Mouse (Mus musculus): ENCODE results near the gene Sv2c. TPM values are rescaled to one million over a fixed set of nuclear protein-coding genes. Genes with fewer than 3 reads are reported as not detected.
A peak's percentile ranks its signal among the peaks of the same experiment; 100 is the strongest.

Gene Sv2c
- 0.13 and 0.27 TPM in 2 replicates for polyA plus RNA-seq (2015; fragmentation: Nextera tagmentation; extraction: Ambion mirVana)

DNA sequence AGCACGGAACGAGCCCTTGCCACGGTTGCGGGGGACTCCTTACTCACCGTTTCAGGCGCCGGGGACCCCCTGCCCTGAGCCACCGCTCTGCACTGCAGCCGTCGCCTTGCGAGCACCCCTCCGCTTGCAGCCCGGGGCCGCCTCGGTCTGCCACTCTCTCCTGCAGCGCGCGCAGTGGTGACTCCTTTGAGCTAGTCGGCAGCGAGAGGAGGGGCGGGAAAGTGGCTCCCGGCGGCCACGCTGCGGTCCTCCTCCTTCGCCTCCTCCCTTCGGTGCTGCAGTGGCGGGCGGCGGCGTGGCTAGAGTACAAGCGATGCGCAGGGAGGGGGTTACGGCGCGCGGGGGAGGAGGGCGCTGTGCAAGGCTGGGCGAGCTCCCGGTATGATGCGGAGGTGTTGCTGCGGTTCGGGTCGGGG lies at the start of gene Sv2c:
Gene Sv2c (minus strand): TSS at position 177 of the 416 bp plus-strand sequence.
- no peaks in the 10 kb centered on the region for H3K4me1 ChIP-seq (replicated peaks)
- H3K27ac ChIP-seq: no peak within 1 kb of the TSS
- peak within 1 kb of the TSS; percentile 18 for H3K4me3 ChIP-seq (replicated peaks)
- under 1% methylated on average over 39 of the region's 44 CpGs for WGBS (ENCODE audit: insufficient replicate concordance)
- H3K27me3 ChIP-seq: peaks cover 66% of the 10 kb centered on the region
- DNase-seq (no peak), ATAC-seq (ENCODE audit: low read depth) (no peak)
- no peak within 1 kb of the TSS for H3K9ac ChIP-seq
- peak within 1 kb of the TSS; percentile 50 for H3K4me2 ChIP-seq
- H3K36me3 ChIP-seq: no peaks in the 10 kb centered on the region
- H3K9me3 ChIP-seq (replicated peaks): no peaks in the 10 kb centered on the region

DNA sequence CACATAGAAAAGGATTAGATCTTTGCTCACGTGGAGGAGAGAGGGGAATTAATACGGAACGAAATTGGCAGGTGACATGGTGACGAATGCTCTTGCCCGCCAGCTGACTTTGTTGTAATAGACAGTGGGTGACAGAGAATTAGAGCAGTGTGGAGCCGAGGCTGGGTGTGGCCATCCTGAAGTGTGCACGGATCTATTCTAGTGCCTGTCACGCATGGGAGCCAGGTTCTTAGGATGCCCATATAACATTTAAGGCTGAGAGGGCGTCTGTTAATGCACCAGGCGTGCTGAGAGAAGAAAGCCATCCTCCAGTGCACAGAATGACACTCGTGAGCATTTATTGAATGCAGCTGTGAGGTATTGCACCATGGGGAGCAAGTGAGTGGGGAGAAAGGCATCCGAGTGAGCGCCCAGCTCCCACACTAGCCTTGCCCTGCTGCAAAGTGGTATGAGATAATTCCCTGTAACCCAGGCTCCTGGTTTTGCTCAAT lies 48.3 kb upstream of the Sv2c start:
- no peak overlapping the region for H3K4me3 ChIP-seq (replicated peaks)
- H3K36me3 ChIP-seq: no peaks in the 10 kb centered on the region
- H3K9me3 ChIP-seq (replicated peaks): no peaks in the 10 kb centered on the region
- DNase-seq: no peak
- no peak overlapping the region for H3K27ac ChIP-seq
- ATAC-seq (ENCODE audit: low read depth): no peak
- 66% methylated on average over 13 of the region's 13 CpGs for WGBS (ENCODE audit: insufficient replicate concordance)
- H3K27me3 ChIP-seq: no peaks in the 10 kb centered on the region
- no peak overlapping the region for H3K9ac ChIP-seq
- no peaks in the 10 kb centered on the region for H3K4me1 ChIP-seq (replicated peaks)
- H3K4me2 ChIP-seq: no peak overlapping the region

DNA sequence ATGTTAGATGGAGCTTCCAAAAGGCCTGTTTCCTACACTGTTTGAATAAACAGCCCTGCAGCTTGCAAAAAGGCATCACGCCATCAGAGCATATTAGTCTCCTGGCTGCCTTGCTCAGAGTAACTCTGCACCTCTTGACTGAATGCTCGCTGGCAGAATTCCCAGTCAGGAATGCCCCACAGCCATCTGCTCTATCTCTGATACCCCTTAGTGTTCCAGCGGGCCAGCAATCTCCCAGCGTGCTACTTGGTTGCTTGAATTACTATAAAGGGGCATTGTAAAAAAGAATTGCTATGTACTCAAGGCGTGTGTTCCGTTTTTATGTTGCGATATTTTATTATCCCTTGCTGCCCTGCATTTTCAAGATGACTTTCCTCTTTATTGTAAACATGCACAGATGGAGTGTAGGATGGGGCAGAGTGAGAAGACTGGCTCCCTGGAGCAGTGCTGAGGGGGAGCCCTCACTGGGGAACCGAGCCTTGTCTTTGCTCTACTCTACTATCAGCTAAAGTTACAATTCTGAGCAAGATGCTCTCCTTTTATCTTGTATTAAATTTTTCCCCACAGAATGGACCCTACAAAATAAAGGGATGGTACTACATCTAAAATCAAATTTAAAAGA lies 43.3 kb upstream of the Sv2c start:
- Histone ChIP-seq H3K27me3 (no peaks in the 10 kb centered on the region), H3K9ac (no peak overlapping the region), H3K27ac (no peak overlapping the region), H3K4me3 (replicated peaks) (no peak overlapping the region), H3K9me3 (replicated peaks) (no peaks in the 10 kb centered on the region), H3K4me1 (replicated peaks) (no peaks in the 10 kb centered on the region), H3K36me3 (no peaks in the 10 kb centered on the region), H3K4me2 (no peak overlapping the region)
- no peak for DNase-seq
- WGBS (ENCODE audit: insufficient replicate concordance): 69% methylated on average over 8 of the region's 8 CpGs
- ATAC-seq (ENCODE audit: low read depth): no peak

DNA sequence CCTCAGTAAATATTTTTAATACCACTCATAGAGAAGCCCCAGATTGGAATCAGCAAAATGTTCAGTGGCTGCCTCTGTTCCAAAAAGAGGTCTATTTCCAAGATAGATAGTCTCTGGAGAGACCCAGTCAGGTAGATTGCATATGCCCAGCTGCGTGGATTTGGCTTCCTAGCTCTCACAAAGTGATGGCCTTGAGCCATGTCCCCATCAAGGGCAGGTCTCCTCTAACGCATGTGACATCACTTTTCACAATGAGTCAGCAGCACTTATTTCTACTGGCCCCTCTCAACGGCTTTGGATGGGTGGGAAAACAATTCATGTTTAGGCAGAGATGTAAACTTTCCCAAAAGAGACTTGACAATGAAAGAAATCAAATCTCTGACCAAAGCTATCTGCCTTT lies 41.3 kb upstream of the Sv2c start:
- Histone ChIP-seq H3K27ac (no peak overlapping the region), H3K9ac (no peak overlapping the region), H3K4me3 (replicated peaks) (no peak overlapping the region), H3K9me3 (replicated peaks) (no peaks in the 10 kb centered on the region), H3K4me2 (no peak overlapping the region), H3K4me1 (replicated peaks) (no peaks in the 10 kb centered on the region), H3K36me3 (no peaks in the 10 kb centered on the region), H3K27me3 (no peaks in the 10 kb centered on the region)
- ATAC-seq (ENCODE audit: low read depth) (no peak), DNase-seq (no peak)
- WGBS (ENCODE audit: insufficient replicate concordance): 55% methylated on average over 3 of the region's 3 CpGs

DNA sequence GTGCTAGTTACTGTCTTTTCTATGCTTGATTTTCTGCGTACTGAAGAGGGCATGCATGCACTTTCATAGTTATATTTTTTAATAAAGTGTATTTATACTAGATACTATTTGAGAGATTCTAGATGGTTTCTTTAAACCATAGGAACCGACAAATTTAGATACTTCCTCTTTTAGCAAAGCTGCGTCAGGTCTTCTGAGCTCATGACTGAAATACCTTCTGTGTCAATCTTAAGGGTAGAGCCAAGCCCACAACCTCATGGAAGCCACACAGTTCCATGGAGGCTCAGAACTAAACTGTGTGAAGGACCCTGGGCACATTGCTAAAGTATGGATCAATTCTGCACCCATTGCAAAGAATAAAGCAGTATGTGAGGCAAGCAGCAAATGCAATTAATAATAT lies 39.9 kb upstream of the Sv2c start:
- Histone ChIP-seq H3K27ac (no peak overlapping the region), H3K4me2 (no peak overlapping the region), H3K9me3 (replicated peaks) (no peaks in the 10 kb centered on the region), H3K36me3 (no peaks in the 10 kb centered on the region), H3K9ac (no peak overlapping the region), H3K4me1 (replicated peaks) (no peaks in the 10 kb centered on the region), H3K4me3 (replicated peaks) (no peak overlapping the region), H3K27me3 (no peaks in the 10 kb centered on the region)
- 41% methylated on average over 3 of the region's 3 CpGs for WGBS (ENCODE audit: insufficient replicate concordance)
- DNase-seq (no peak), ATAC-seq (ENCODE audit: low read depth) (no peak)

DNA sequence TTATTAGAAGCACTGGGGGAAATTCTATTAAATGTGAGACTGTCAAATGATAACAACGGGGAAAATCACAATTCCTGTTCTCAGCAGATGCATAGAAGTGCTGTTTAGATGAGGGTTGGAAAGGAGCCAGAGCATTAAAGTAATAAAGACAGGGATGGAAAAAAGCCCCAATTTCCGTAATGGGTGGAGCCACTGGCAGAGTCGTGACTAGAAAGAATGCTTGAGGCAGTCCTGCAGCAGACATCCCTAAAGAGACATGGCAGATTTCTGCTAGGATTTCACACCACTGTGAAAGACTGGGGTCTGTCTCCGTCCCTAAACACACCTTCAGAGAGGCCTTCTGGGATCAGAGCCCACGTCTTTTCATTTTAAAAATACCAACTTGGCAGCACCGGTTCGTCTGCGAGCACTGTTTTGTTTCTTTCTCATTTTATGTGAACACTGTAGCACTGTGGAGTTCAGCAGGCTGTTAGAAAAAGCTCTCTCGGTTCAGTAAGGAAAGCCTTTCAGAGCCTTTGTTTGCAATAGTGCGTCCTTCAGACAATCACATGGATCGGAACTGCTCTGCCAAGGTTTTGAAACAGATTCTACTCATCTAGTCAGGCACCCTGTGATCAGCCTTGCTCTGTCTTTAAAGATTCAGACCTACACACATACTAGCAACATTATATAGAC lies 36.8 kb upstream of the Sv2c start:
- Histone ChIP-seq H3K9me3 (replicated peaks) (no peaks in the 10 kb centered on the region), H3K36me3 (no peaks in the 10 kb centered on the region), H3K9ac (no peak overlapping the region), H3K4me3 (replicated peaks) (no peak overlapping the region), H3K4me2 (no peak overlapping the region), H3K27me3 (no peaks in the 10 kb centered on the region), H3K27ac (no peak overlapping the region), H3K4me1 (replicated peaks) (no peaks in the 10 kb centered on the region)
- DNase-seq: no peak
- ATAC-seq (ENCODE audit: low read depth): no peak
- 60% methylated on average over 11 of the region's 11 CpGs for WGBS (ENCODE audit: insufficient replicate concordance)

DNA sequence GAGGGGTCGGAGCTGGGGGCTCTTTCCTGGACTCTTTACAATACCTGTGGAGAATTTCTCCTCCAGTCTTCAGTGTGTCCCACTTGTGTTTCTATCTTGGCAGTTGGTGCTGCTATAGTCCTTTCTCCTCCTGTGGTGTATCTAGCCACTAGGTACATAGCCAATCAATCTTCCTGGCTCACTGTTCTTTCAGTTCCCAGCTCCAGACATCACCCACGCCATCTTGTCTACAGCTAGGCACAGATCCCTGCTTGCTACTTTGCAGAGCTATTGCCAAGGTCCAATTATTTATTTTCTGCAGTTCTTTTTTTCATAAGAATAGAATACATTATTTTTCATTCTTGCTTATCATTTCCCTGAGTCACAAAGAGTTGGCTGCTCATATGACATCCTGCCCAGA lies 34.2 kb upstream of the Sv2c start:
- H3K4me2 ChIP-seq: no peak overlapping the region
- no peak overlapping the region for H3K9ac ChIP-seq
- WGBS (ENCODE audit: insufficient replicate concordance): 36% methylated on average over 2 of the region's 2 CpGs
- no peaks in the 10 kb centered on the region for H3K4me1 ChIP-seq (replicated peaks)
- no peaks in the 10 kb centered on the region for H3K36me3 ChIP-seq
- no peak for ATAC-seq (ENCODE audit: low read depth)
- H3K27me3 ChIP-seq: no peaks in the 10 kb centered on the region
- H3K4me3 ChIP-seq (replicated peaks): no peak overlapping the region
- H3K9me3 ChIP-seq (replicated peaks): no peaks in the 10 kb centered on the region
- no peak for DNase-seq
- no peak overlapping the region for H3K27ac ChIP-seq

DNA sequence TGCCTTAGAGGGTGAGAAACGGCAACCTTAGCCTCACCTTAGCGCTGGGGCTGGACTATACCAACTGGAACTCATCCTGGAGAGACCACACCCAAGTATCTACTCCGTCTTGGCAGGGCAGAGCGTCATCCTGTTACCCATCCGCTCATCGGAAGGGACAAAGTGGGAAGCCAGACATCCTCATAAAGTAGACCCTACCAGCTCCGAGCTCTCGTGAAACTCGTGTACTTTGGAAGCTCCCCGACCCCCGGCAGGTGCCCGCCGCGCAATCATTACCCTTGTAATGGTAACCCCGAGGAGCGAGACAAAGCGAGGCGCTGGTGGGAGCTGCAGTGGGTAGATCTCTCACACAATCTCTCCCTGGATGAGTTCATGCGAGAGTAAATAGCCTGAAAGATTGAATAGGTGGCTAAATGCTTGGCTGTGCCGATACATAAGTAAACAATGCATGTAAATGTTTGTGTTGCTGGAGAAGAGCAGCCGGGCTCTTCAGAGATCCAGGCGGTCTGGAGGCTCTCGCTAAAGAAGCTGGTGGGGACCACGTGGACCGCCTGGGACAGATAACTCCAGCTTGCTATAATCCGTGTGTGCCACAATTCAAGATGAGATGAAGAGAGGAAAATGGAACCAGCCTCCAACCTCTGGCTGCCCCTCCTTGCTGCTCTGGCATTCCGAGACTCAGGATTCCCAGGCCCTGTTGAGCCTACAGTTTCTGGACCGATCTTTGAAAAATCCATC lies 1.2 kb upstream of the Sv2c start:
- no peaks in the 10 kb centered on the region for H3K36me3 ChIP-seq
- H3K4me3 ChIP-seq (replicated peaks): no peak overlapping the region
- no peak overlapping the region for H3K9ac ChIP-seq
- WGBS (ENCODE audit: insufficient replicate concordance): 7% methylated on average over 28 of the region's 28 CpGs
- no peak overlapping the region for H3K4me2 ChIP-seq
- no peak overlapping the region for H3K27ac ChIP-seq
- H3K9me3 ChIP-seq (replicated peaks): no peaks in the 10 kb centered on the region
- ATAC-seq (ENCODE audit: low read depth): no peak
- no peak for DNase-seq
- H3K27me3 ChIP-seq: peaks cover 66% of the 10 kb centered on the region
- no peaks in the 10 kb centered on the region for H3K4me1 ChIP-seq (replicated peaks)

DNA sequence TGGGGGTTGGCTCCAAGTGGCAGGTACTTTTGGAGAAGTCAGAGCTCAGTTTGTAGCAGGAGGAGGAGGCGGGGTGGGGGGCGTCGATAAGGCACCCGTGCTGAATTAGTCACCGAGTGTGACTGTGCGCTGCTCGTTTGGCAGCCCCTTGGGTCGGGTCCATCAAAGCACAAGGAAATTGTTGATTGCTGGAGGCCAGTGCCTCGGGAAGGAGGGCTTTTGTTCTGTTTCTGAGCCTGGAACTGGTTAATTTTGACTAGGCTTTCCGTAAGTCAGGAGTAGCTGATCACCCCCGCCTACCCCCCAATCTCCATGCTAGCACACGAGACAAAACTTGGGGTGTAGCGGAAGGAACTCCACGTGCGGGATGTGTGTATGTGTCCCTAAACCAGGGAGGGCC lies 456 bp upstream of the Sv2c start:
- no peak overlapping the region for H3K27ac ChIP-seq
- WGBS (ENCODE audit: insufficient replicate concordance): 3% methylated on average over 15 of the region's 15 CpGs
- no peak overlapping the region for H3K9ac ChIP-seq
- H3K27me3 ChIP-seq: peaks cover 66% of the 10 kb centered on the region
- no peak for DNase-seq
- H3K4me3 ChIP-seq (replicated peaks): 0 out of 2 replicates have a peak overlapping the region, but pooled peaks have one; percentile 18
- H3K36me3 ChIP-seq: no peaks in the 10 kb centered on the region
- peak overlapping the region; percentile 50 for H3K4me2 ChIP-seq
- no peak for ATAC-seq (ENCODE audit: low read depth)
- no peaks in the 10 kb centered on the region for H3K9me3 ChIP-seq (replicated peaks)
- no peaks in the 10 kb centered on the region for H3K4me1 ChIP-seq (replicated peaks)

DNA sequence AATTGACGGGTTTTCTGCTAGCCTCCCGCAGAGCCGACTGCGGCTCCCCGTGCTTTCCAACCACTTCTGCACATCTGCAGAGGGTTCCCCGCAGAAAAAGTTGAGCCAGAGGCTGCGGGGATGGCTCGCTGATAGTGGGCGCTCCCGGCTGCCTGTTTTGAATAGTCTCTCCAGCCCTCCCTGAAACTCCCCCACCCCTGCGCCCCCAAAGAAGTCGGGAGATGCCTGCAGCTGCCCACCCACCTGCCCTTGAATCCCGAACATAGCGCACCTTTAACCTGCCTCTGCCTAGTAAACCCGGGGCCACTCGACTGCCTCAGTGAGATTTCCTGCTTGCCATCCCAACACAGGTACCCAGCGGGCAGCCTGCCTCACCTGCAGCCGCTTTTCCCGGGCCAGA lies 466 bp downstream of the Sv2c start:
- ATAC-seq (ENCODE audit: low read depth) (no peak), DNase-seq (no peak)
- Histone ChIP-seq H3K9me3 (replicated peaks) (no peaks in the 10 kb centered on the region), H3K4me3 (replicated peaks) (peak overlapping the region; percentile 18; the same call in 1 of the 2 replicates), H3K27me3 (peaks cover 66% of the 10 kb centered on the region), H3K27ac (no peak overlapping the region), H3K36me3 (no peaks in the 10 kb centered on the region), H3K9ac (no peak overlapping the region), H3K4me1 (replicated peaks) (no peaks in the 10 kb centered on the region), H3K4me2 (peak overlapping the region; percentile 50)
- 1% methylated on average over 13 of the region's 19 CpGs for WGBS (ENCODE audit: insufficient replicate concordance)

DNA sequence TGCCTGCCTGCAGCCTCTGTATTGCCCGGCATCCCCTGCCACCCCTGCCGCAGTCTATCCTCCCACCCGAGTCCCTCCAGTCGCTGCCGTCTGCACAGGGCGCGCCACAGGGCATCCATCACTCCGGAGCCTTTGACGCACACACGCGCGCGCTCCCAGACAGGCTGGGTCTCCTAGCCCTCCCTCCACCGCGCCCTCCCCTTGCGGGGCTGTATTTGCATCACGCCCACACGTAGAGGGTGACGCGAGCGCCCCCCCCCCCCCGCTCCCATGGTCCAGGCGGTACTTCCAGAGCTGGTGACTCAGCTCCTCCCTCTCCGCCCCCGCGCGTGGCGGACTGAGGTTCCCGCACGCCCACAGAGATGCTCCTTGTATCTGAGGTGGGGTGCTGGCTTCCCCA lies 1.3 kb downstream of the Sv2c start:
- H3K27me3 ChIP-seq: peaks cover 66% of the 10 kb centered on the region
- peak overlapping the region; percentile 29 for H3K4me2 ChIP-seq
- no peaks in the 10 kb centered on the region for H3K4me1 ChIP-seq (replicated peaks)
- H3K27ac ChIP-seq: no peak overlapping the region
- DNase-seq (no peak), ATAC-seq (ENCODE audit: low read depth) (no peak)
- 2% methylated on average over 27 of the region's 30 CpGs for WGBS (ENCODE audit: insufficient replicate concordance)
- H3K4me3 ChIP-seq (replicated peaks): 0 out of 2 replicates have a peak overlapping the region, but pooled peaks have one; percentile 12
- H3K9ac ChIP-seq: no peak overlapping the region
- no peaks in the 10 kb centered on the region for H3K36me3 ChIP-seq
- H3K9me3 ChIP-seq (replicated peaks): no peaks in the 10 kb centered on the region

Data from liver, embryonic 13.5 days (tissue).